Mouse (Mus musculus): ENCODE measurements around the gene Acta1.

Acta1 gene

GRCm38 (mm10) chr8:123894502-123895097 is at the start of gene Acta1:
TSS of gene Acta1 (minus strand) at chr8:123894751.
- DNase-seq (ENCODE audit: extremely low read depth, low read depth, low spot score), result no peak

GRCm38 (mm10) chr8:123929026-123929425 is 34.5 kb upstream of the Acta1 start:
- no peak for DNase-seq (ENCODE audit: extremely low read depth, low read depth, low spot score)

GRCm38 (mm10) chr8:123925671-123926070 is 31.1 kb upstream of the Acta1 start:
- no peak for DNase-seq (ENCODE audit: extremely low read depth, low read depth, low spot score)

- DNase-seq (ENCODE audit: extremely low read depth, low read depth, low spot score), result no peak
Observed at GRCm38 (mm10) chr8:123924719-123925118, 30.2 kb upstream of the Acta1 start.

GRCm38 (mm10) chr8:123914635-123915034 is 20.1 kb upstream of the Acta1 start:
- no peak for DNase-seq (ENCODE audit: extremely low read depth, low read depth, low spot score)

GRCm38 (mm10) chr8:123912265-123912664 is 17.7 kb upstream of the Acta1 start:
- DNase-seq (ENCODE audit: extremely low read depth, low read depth, low spot score), result no peak

- DNase-seq (ENCODE audit: extremely low read depth, low read depth, low spot score), result no peak
Observed at GRCm38 (mm10) chr8:123907604-123908003, 13.1 kb upstream of the Acta1 start.

GRCm38 (mm10) chr8:123902653-123903052 is 8.1 kb upstream of the Acta1 start:
- DNase-seq (ENCODE audit: extremely low read depth, low read depth, low spot score), result no peak

GRCm38 (mm10) chr8:123899366-123899765 is 4.8 kb upstream of the Acta1 start:
- DNase-seq (ENCODE audit: extremely low read depth, low read depth, low spot score), result no peak

GRCm38 (mm10) chr8:123898576-123898975 is 4.0 kb upstream of the Acta1 start:
- DNase-seq (ENCODE audit: extremely low read depth, low read depth, low spot score), result no peak

- DNase-seq (ENCODE audit: extremely low read depth, low read depth, low spot score), result no peak
Observed at GRCm38 (mm10) chr8:123896774-123897173, 2.2 kb upstream of the Acta1 start.

- DNase-seq (ENCODE audit: extremely low read depth, low read depth, low spot score), result no peak
Observed at GRCm38 (mm10) chr8:123896366-123896761, 1.8 kb upstream of the Acta1 start.

- no peak for DNase-seq (ENCODE audit: extremely low read depth, low read depth, low spot score)
Observed at GRCm38 (mm10) chr8:123895680-123896365, 1.3 kb upstream of the Acta1 start.

- no peak for DNase-seq (ENCODE audit: extremely low read depth, low read depth, low spot score)
Observed at GRCm38 (mm10) chr8:123895230-123895629, 679 bp upstream of the Acta1 start.

GRCm38 (mm10) chr8:123893413-123893812 is 1.1 kb downstream of the Acta1 start:
- DNase-seq (ENCODE audit: extremely low read depth, low read depth, low spot score), result no peak

GRCm38 (mm10) chr8:123892586-123893155 is 1.9 kb downstream of the Acta1 start:
- no peak for DNase-seq (ENCODE audit: extremely low read depth, low read depth, low spot score)

- no peak for DNase-seq (ENCODE audit: extremely low read depth, low read depth, low spot score)
Observed at GRCm38 (mm10) chr8:123891883-123892585, 2.5 kb downstream of the Acta1 start.

GRCm38 (mm10) chr8:123891271-123891670 is 3.3 kb downstream of the Acta1 start:
- no peak for DNase-seq (ENCODE audit: extremely low read depth, low read depth, low spot score)

- DNase-seq (ENCODE audit: extremely low read depth, low read depth, low spot score), result no peak
Observed at GRCm38 (mm10) chr8:123889797-123890196, 4.8 kb downstream of the Acta1 start.

- no peak for DNase-seq (ENCODE audit: extremely low read depth, low read depth, low spot score)
Observed at GRCm38 (mm10) chr8:123887956-123888355, 6.6 kb downstream of the Acta1 start.

- DNase-seq (ENCODE audit: extremely low read depth, low read depth, low spot score), result no peak
Observed at GRCm38 (mm10) chr8:123887163-123887562, 7.4 kb downstream of the Acta1 start.
